Mouse (Mus musculus) cerebellum, postnatal 14 days (tissue): Measurements from ENCODE around the gene Iqcm.
A peak's percentile ranks its signal among the peaks of the same experiment; 100 is the strongest.
"Not testable (repeated sequence)": the region's sequence is repeated elsewhere in the genome, so short reads cannot be mapped to it uniquely, and the experiment has no call there.

Experiments used
- DNase-seq, 2 experiments: peaks; one replicate each; pipeline ENCODE4 v3.0.0; 2021; ENCODE audit warnings: mixed read lengths in 2 of 2

Iqcm gene

GRCm38 (mm10) chr8:75448394-75448793, at the start of gene Iqcm:
Gene Iqcm (plus strand): TSS chr8:75448694.
- DNase-seq, result no peak

- no peak for DNase-seq
These were observed 42.0 kb upstream of the Iqcm start, which contains the start of gene Gm10358 for GRCm38 (mm10) chr8:75406489-75406888. Gene Gm10358 (minus strand): TSS chr8:75406589.

- not testable (repeated sequence) for DNase-seq
These were observed 32.8 kb upstream of the Iqcm start for GRCm38 (mm10) chr8:75415696-75416095.

- peak; percentile 19 to 52 for DNase-seq
These were observed 28.3 kb downstream of the Iqcm start for GRCm38 (mm10) chr8:75476756-75477155.

GRCm38 (mm10) chr8:75489035-75489678, 40.7 kb downstream of the Iqcm start:
- no peak for DNase-seq

GRCm38 (mm10) chr8:75509299-75509698, 60.8 kb downstream of the Iqcm start:
- DNase-seq, result no peak

GRCm38 (mm10) chr8:75513786-75514185, 65.3 kb downstream of the Iqcm start:
- no peak for DNase-seq

GRCm38 (mm10) chr8:75549284-75549683, 100.8 kb downstream of the Iqcm start:
- DNase-seq, result no peak

- no peak for DNase-seq
These were observed 147.8 kb downstream of the Iqcm start for GRCm38 (mm10) chr8:75596281-75596680.

GRCm38 (mm10) chr8:75642958-75643357, 194.5 kb downstream of the Iqcm start:
- DNase-seq, result no peak

- peak in 1 of 2 experiments; percentile 1 for DNase-seq
These were observed 210.8 kb downstream of the Iqcm start for GRCm38 (mm10) chr8:75659287-75659686.

GRCm38 (mm10) chr8:75746561-75746960, 298.1 kb downstream of the Iqcm start:
- DNase-seq, result peak; percentile 30 to 53

GRCm38 (mm10) chr8:75755596-75755995, 307.1 kb downstream of the Iqcm start:
- no peak for DNase-seq

GRCm38 (mm10) chr8:75828468-75829132, 380.1 kb downstream of the Iqcm start:
- DNase-seq, result no peak

GRCm38 (mm10) chr8:75835245-75835644, 386.8 kb downstream of the Iqcm start:
- no peak for DNase-seq

- DNase-seq, result peak; percentile 3 to 4
These were observed 469.3 kb downstream of the Iqcm start for GRCm38 (mm10) chr8:75917603-75918344.

- no peak for DNase-seq
These were observed 500.7 kb downstream of the Iqcm start for GRCm38 (mm10) chr8:75949166-75949565.

- DNase-seq, result peak in 1 of 2 experiments; percentile 2
These were observed 507.5 kb downstream of the Iqcm start for GRCm38 (mm10) chr8:75956016-75956415.

- peak; percentile 7 to 19 for DNase-seq
These were observed 570.0 kb downstream of the Iqcm start for GRCm38 (mm10) chr8:76018501-76018900.
